Mouse (Mus musculus) c-Kit-negative CD71-positive TER-119-positive erythroid progenitor cells, embryonic 14.5 days (primary cell): ENCODE results near the gene Clec9a.

Source experiments
- DNase-seq: peaks from one replicate; pipeline ENCODE4 v3.0.0-alpha.2; 2013; ENCODE audit warnings: low read depth, low spot score

The Clec9a gene

GRCm38 (mm10) chr6:129423734-129424072 lies 15.0 kb downstream of the Clec9a start:
- DNase-seq = peak; percentile 16

- no peak for DNase-seq
Measured at GRCm38 (mm10) chr6:129425217-129425616, 16.6 kb downstream of the Clec9a start.

GRCm38 (mm10) chr6:129425812-129426211 lies 17.1 kb downstream of the Clec9a start:
- DNase-seq = no peak

- no peak for DNase-seq
Measured at GRCm38 (mm10) chr6:129427281-129427680, 18.6 kb downstream of the Clec9a start.

GRCm38 (mm10) chr6:129434239-129434638 lies 25.6 kb downstream of the Clec9a start:
- no peak for DNase-seq

- no peak for DNase-seq
Measured at GRCm38 (mm10) chr6:129436025-129436424, 27.4 kb downstream of the Clec9a start.

GRCm38 (mm10) chr6:129438033-129438432 lies 29.4 kb downstream of the Clec9a start:
- no peak for DNase-seq

GRCm38 (mm10) chr6:129449743-129450142 lies 41.1 kb downstream of the Clec9a start:
- DNase-seq = no peak

- DNase-seq = no peak
Measured at GRCm38 (mm10) chr6:129451411-129452039, 42.9 kb downstream of the Clec9a start, which contains the start of gene Clec1a. Gene Clec1a, minus strand, starts transcription at chr6:129452000.

GRCm38 (mm10) chr6:129471386-129471785 lies 62.7 kb downstream of the Clec9a start:
- no peak for DNase-seq

GRCm38 (mm10) chr6:129472627-129473026 lies 64.0 kb downstream of the Clec9a start:
- no peak for DNase-seq
